Mouse (Mus musculus) forebrain, embryonic 14.5 days (tissue): ENCODE results near the gene Vamp5. TPM values are rescaled to one million over a fixed set of nuclear protein-coding genes. Genes with fewer than 3 reads are reported as not detected.

Experiments
- ATAC-seq: fragments of 200-750 bp; cut with Nextera tagmentation; 2 replicates; pipeline ENCODE4 v1.8.0; 2017; ENCODE audit warnings: mild to moderate bottlenecking, moderate library complexity
- DNase-seq: peaks from one replicate; pipeline ENCODE4 v3.0.0-alpha.2; 2015; ENCODE audit warnings: low spot score
- H3K27ac ChIP-seq: fragments of 300-500 bp; sonication (generic); 2 replicates; pipeline ENCODE4 v1.5.1; 2014; ENCODE audit warnings: low read depth, mild to moderate bottlenecking, control low read depth, low read length, moderate library complexity
- H3K27me3 ChIP-seq: fragments of 300-500 bp; sonication (generic); replicated peaks from 2 replicates; pipeline ENCODE4 v1.6.1; 2014; ENCODE audit warnings: low read length, control low read depth, mixed read lengths; ENCODE audit not compliant: control insufficient read depth, insufficient read depth
- H3K36me3 ChIP-seq: fragments of 300-500 bp; sonication (generic); 2 replicates; pipeline ENCODE4 v1.6.1; 2014; ENCODE audit warnings: low read length, control low read depth; ENCODE audit not compliant: control insufficient read depth, insufficient read depth
- H3K4me1 ChIP-seq: fragments of 300-500 bp; sonication (generic); 2 replicates; pipeline ENCODE4 v1.6.1; 2014; ENCODE audit warnings: antibody characterized with exemption, low read length, control low read depth; ENCODE audit not compliant: control insufficient read depth, insufficient read depth
- H3K4me2 ChIP-seq: fragments of 300-500 bp; sonication (generic); 2 replicates; pipeline ENCODE4 v1.6.1; 2014; ENCODE audit warnings: mild to moderate bottlenecking, control low read depth, low read length
- H3K4me3 ChIP-seq: fragments of 300-500 bp; sonication (generic); 2 replicates; pipeline ENCODE4 v1.5.1; 2014; ENCODE audit warnings: low read depth, low read length, control low read depth
- H3K9ac ChIP-seq: fragments of 300-500 bp; sonication (generic); 2 replicates; pipeline ENCODE4 v1.6.1; 2014; ENCODE audit warnings: mild to moderate bottlenecking, low read length, control low read depth, moderate library complexity
- H3K9me3 ChIP-seq: fragments of 300-500 bp; sonication (generic); replicated peaks from 2 replicates; pipeline ENCODE4 v1.6.1; 2016; ENCODE audit warnings: low read length, control low read depth, mixed read lengths; ENCODE audit not compliant: control insufficient read depth
- WGBS: fragments of 180-500 bp; shearing (Covaris S2); extraction: QIAGEN DNeasy Blood & Tissue Kit; methylation state at CpG from one replicate; pipeline ENCODE4 v1.1.7; 2014; 5-methylcytosine and 5-hydroxymethylcytosine counted together
- polyA plus RNA-seq: library from polyadenylated mRNA; unstranded; fragments of >200 nt; fragmentation: Nextera tagmentation; extraction: Ambion mirVana; gene quantifications from 2 replicates; pipeline ENCODE4 v1.2.1, GENCODE M21; 2014

Vamp5 gene
- 13.8 and 17.7 TPM in 2 replicates for polyA plus RNA-seq

GRCm38 (mm10) chr6:72380131-72380770 is at the start of gene Vamp5:
Vamp5 (minus strand) TSS chr6:72380468.
- peaks cover 19% of the 10 kb centered on the region for H3K27me3 ChIP-seq
- H3K4me3 ChIP-seq = peak within 1 kb of the TSS; percentile 35
- peak within 1 kb of the TSS; percentile 56 for H3K4me2 ChIP-seq
- 3% methylated on average over 45 of the region's 49 CpGs for WGBS
- no peaks in the 10 kb centered on the region for H3K36me3 ChIP-seq
- H3K9ac ChIP-seq = peak within 1 kb of the TSS; percentile 58
- no peak within 1 kb of the TSS for H3K27ac ChIP-seq
- peaks cover 5% of the 10 kb centered on the region; the same call in 1 of the 2 replicates for H3K4me1 ChIP-seq
- ATAC-seq = peak; percentile 58
- H3K9me3 ChIP-seq = no peaks in the 10 kb centered on the region
- DNase-seq = peak; percentile 37

DNA sequence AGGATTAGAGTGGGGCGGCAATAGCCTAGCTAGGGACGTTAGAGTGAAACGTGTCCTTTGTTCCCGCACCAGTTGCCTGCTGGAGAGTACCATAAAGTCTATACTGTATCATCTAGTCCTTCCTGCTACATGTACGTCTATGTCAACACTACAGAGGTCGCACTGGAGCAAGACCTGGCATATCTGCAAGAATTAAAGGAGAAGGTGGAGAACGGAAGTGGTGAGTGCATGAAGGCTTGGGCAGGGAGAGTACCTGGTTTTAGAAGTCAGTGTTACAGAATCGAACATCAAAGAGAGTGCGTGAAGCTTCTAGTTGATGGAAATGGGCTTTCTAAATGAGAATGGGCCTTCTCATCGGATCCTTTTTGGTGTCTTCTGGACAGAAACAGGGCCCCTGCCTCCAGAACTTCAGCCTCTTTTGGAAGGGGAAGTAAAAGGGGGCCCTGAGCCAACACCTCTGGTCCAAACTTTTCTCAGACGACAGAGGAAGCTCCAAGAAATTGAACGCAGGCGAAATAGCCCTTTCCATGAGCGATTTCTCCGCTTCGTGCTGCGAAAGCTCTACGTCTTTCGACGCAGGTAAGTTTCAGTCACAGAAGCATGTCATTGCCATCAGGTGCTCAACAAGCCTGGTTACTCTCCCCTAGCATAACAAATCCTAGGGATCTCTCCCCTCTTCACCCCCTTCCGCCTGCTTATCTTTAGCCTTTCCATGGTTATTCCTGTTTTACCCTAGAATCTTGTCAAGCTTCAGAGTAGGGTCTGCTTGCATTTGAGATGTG is 49.0 kb upstream of the Vamp5 start:
- 89% methylated on average over 21 of the region's 21 CpGs for WGBS
- Histone ChIP-seq H3K4me2 (no peak overlapping the region), H3K4me3 (no peak overlapping the region), H3K27ac (no peak overlapping the region), H3K36me3 (peaks cover 85% of the 10 kb centered on the region), H3K9me3 (no peaks in the 10 kb centered on the region), H3K9ac (no peak overlapping the region), H3K27me3 (no peaks in the 10 kb centered on the region), H3K4me1 (no peaks in the 10 kb centered on the region)
- DNase-seq (no peak), ATAC-seq (no peak)

DNA sequence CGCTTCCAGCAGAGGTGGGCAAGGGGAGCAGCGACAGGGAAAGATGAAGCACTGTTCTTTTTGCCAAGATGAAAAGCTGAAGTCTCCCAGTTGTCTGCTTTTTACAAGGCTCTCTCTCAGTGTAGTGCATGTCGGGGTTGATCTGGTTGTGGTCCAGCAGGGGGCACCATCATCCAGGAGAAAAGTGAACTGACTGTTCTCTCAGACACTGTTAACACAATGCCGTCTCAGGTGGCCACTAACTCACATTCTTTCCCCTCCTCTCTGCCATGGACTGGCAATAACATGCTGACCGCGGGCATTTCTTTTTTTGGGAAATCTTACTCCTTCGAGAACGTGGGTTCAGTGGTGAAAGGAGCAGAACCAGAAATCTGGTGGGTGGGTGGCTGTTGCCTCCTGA is 47.8 kb upstream of the Vamp5 start:
- Histone ChIP-seq H3K27me3 (no peaks in the 10 kb centered on the region), H3K4me3 (no peak overlapping the region), H3K9me3 (no peaks in the 10 kb centered on the region), H3K27ac (0 out of 2 replicates have a peak overlapping the region, but pooled peaks have one; percentile 2), H3K36me3 (peaks cover 86% of the 10 kb centered on the region), H3K4me2 (no peak overlapping the region), H3K9ac (no peak overlapping the region), H3K4me1 (no peaks in the 10 kb centered on the region)
- peak; percentile 84 for DNase-seq
- peak; percentile 86 for ATAC-seq
- WGBS = 35% methylated on average over 8 of the region's 8 CpGs

GRCm38 (mm10) chr6:72425646-72426045 is 45.4 kb upstream of the Vamp5 start:
- peaks cover 77% of the 10 kb centered on the region for H3K36me3 ChIP-seq
- no peak for ATAC-seq
- H3K4me3 ChIP-seq = no peak overlapping the region
- H3K27me3 ChIP-seq = no peaks in the 10 kb centered on the region
- H3K9me3 ChIP-seq = no peaks in the 10 kb centered on the region
- no peak for DNase-seq
- no peak overlapping the region for H3K9ac ChIP-seq
- no peaks in the 10 kb centered on the region for H3K4me1 ChIP-seq
- no peak overlapping the region for H3K27ac ChIP-seq
- no peak overlapping the region for H3K4me2 ChIP-seq
- WGBS = 95% methylated on average over 11 of the region's 11 CpGs

DNA sequence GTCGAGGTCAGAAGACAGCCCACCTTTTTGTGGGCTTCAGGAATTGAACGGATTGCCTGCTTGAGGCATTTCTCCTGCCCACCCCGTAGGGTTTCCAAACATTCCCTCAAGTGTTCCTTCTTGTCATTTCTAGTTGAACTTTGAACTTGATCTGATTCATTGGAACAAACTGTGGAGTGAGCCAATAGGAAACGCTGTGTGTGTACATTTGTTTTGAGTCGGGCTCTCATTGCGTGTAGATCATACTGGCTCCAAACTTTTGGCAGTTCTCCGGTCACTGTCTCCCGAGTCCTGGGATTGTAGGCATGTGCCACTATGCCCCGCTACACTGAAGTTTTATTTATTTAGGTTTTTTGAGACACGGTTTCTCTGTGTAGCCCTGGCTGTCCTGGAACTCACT is 40.6 kb upstream of the Vamp5 start:
- Histone ChIP-seq H3K9ac (no peak overlapping the region), H3K27me3 (no peaks in the 10 kb centered on the region), H3K4me1 (no peaks in the 10 kb centered on the region), H3K4me2 (no peak overlapping the region), H3K9me3 (no peaks in the 10 kb centered on the region), H3K36me3 (peaks cover 63% of the 10 kb centered on the region), H3K4me3 (no peak overlapping the region), H3K27ac (no peak overlapping the region)
- DNase-seq (no peak), ATAC-seq (no peak)
- WGBS = 95% methylated on average over 10 of the region's 10 CpGs

- Histone ChIP-seq H3K4me1 (peaks cover 3% of the 10 kb centered on the region; the same call in 1 of the 2 replicates), H3K4me2 (no peak overlapping the region), H3K27ac (no peak overlapping the region), H3K4me3 (no peak overlapping the region), H3K9ac (no peak overlapping the region), H3K9me3 (no peaks in the 10 kb centered on the region), H3K36me3 (peaks cover 52% of the 10 kb centered on the region), H3K27me3 (no peaks in the 10 kb centered on the region)
- no peak for DNase-seq
- WGBS = 88% methylated on average over 1 of the region's 1 CpGs
- no peak for ATAC-seq
Measured at GRCm38 (mm10) chr6:72419806-72420205, 39.5 kb upstream of the Vamp5 start.

GRCm38 (mm10) chr6:72418279-72418678 is 38.0 kb upstream of the Vamp5 start:
- Histone ChIP-seq H3K4me2 (no peak overlapping the region), H3K4me1 (peaks cover 4% of the 10 kb centered on the region; the same call in 1 of the 2 replicates), H3K36me3 (peaks cover 37% of the 10 kb centered on the region), H3K27ac (no peak overlapping the region), H3K9me3 (no peaks in the 10 kb centered on the region), H3K4me3 (no peak overlapping the region), H3K9ac (no peak overlapping the region), H3K27me3 (no peaks in the 10 kb centered on the region)
- 92% methylated on average over 4 of the region's 4 CpGs for WGBS
- DNase-seq (no peak), ATAC-seq (no peak)

GRCm38 (mm10) chr6:72415964-72416772 is 35.9 kb upstream of the Vamp5 start:
- H3K9ac ChIP-seq = peak overlapping the region; percentile 25; the same call in 1 of the 2 replicates
- ATAC-seq (no peak), DNase-seq (no peak)
- H3K27ac ChIP-seq = no peak overlapping the region
- peaks cover 4% of the 10 kb centered on the region; the same call in 1 of the 2 replicates for H3K4me1 ChIP-seq
- no peaks in the 10 kb centered on the region for H3K27me3 ChIP-seq
- no peak overlapping the region for H3K4me3 ChIP-seq
- H3K9me3 ChIP-seq = no peaks in the 10 kb centered on the region
- H3K4me2 ChIP-seq = no peak overlapping the region
- 88% methylated on average over 7 of the region's 7 CpGs for WGBS
- peaks cover 22% of the 10 kb centered on the region for H3K36me3 ChIP-seq
